Mouse (Mus musculus) frontal cortex, adult 2 months (tissue): ENCODE results near the gene Fhl5. TPM values are rescaled to one million over a fixed set of nuclear protein-coding genes. Genes with fewer than 3 reads are reported as not detected.
"Not testable (repeated sequence)": the region's sequence is repeated elsewhere in the genome, so short reads cannot be mapped to it uniquely, and the experiment has no call there.

Source experiments
- DNase-seq, 2 experiments: peaks; one replicate each; pipeline ENCODE4 v3.0.0; 2022; ENCODE audit warnings: low spot score in 1 of 2; ENCODE audit errors: extremely low spot score in 1 of 2
- polyA plus RNA-seq: library from polyadenylated mRNA; depleted of rRNA; stranded (reverse); fragments of >200 nt; gene quantifications from 2 replicates; pipeline ENCODE4 v1.2.3, GENCODE M21; 2012; rRNA removed

Gene Fhl5
- polyA plus RNA-seq = 0.18 and 0.19 TPM in 2 replicates

GRCm38 (mm10) chr4:25242776-25243175, at the start of gene Fhl5:
Fhl5 (minus strand) TSS chr4:25242876.
- DNase-seq = no peak

GRCm38 (mm10) chr4:25285002-25285401, 42.3 kb upstream of the Fhl5 start:
- not testable (repeated sequence) for DNase-seq

GRCm38 (mm10) chr4:25281671-25282038, 39.0 kb upstream of the Fhl5 start, which contains the start of gene Ufl1:
Ufl1 (minus strand) TSS chr4:25281821.
- DNase-seq = peak; percentile 88 to 98

- DNase-seq = peak in 1 of 2 experiments; percentile 54
These were observed 38.4 kb upstream of the Fhl5 start for GRCm38 (mm10) chr4:25280938-25281670.

GRCm38 (mm10) chr4:25272861-25273627, 30.4 kb upstream of the Fhl5 start:
- DNase-seq = no peak

- DNase-seq = no peak
These were observed 29.2 kb upstream of the Fhl5 start for GRCm38 (mm10) chr4:25271926-25272325.

GRCm38 (mm10) chr4:25267144-25267543, 24.5 kb upstream of the Fhl5 start:
- DNase-seq = no peak

GRCm38 (mm10) chr4:25257822-25258398, 15.2 kb upstream of the Fhl5 start:
- no peak for DNase-seq

- not testable (repeated sequence) for DNase-seq
These were observed 7.0 kb downstream of the Fhl5 start for GRCm38 (mm10) chr4:25235663-25236062.

GRCm38 (mm10) chr4:25233767-25234166, 8.9 kb downstream of the Fhl5 start:
- not testable (repeated sequence) for DNase-seq

- DNase-seq = no peak
These were observed 10.1 kb downstream of the Fhl5 start for GRCm38 (mm10) chr4:25232546-25232945.

GRCm38 (mm10) chr4:25227527-25227926, 15.1 kb downstream of the Fhl5 start:
- no peak for DNase-seq

GRCm38 (mm10) chr4:25221927-25222326, 20.7 kb downstream of the Fhl5 start:
- no peak for DNase-seq

GRCm38 (mm10) chr4:25213451-25213850, 29.2 kb downstream of the Fhl5 start:
- DNase-seq = no peak

- DNase-seq = no peak
These were observed 36.5 kb downstream of the Fhl5 start for GRCm38 (mm10) chr4:25206166-25206565.

- no peak for DNase-seq
These were observed 45.4 kb downstream of the Fhl5 start for GRCm38 (mm10) chr4:25197310-25197709.

GRCm38 (mm10) chr4:25179617-25180208, 63.0 kb downstream of the Fhl5 start:
- peak; percentile 9 to 68 for DNase-seq
